Mouse (Mus musculus): ENCODE data around the gene Plcb4.
"Not testable (repeated sequence)": the region's sequence is repeated elsewhere in the genome, so short reads cannot be mapped to it uniquely, and the experiment has no call there.

Plcb4 gene

GRCm38 (mm10) chr2:135932569-135932968 lies 273.8 kb downstream of the Plcb4 start:
- intact Hi-C loops (cut with DNase I): no loop called here

DNA sequence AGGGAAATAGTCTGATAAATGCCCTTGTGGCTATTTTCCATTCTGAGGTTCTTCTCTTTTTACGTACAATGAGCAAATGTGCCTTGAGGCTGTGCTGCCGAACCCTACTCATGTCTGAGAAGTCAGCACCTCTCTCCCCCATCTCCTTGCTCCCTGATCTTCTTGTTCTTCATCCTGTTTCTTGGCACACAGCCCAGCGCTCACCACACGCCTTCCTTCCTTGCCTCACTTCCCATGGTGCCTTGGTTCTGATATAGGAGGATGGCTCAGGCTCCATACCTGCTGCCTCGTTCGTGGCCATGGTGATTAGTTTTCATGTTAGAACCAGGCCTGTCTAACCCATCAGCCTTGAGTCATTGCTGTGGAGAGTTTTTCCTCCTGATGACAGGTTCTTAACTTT lies 277.6 kb downstream of the Plcb4 start:
- intact Hi-C loops (cut with DNase I): no loop called here

- intact Hi-C loops (cut with DNase I): no loop called here
These were observed 278.8 kb downstream of the Plcb4 start for GRCm38 (mm10) chr2:135937646-135938045.

DNA sequence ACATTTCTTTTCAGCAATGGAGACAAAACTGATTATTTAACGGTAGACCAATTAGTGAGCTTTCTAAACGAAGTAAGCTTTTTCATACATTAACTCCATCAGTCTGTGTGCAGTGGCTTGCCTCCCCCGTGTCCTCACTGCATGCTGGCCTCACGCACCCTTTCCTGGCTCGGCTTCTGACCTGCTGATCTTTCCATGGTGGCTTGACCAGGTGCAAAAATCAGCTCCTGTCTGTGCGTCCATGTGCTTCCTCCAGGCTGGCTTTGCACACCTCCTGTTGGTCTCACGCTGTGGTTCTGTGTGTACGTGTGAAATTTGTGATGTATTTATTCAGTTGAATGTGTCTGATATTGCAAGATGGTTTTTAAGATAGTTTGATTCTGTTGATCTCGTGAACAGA lies 281.1 kb downstream of the Plcb4 start:
- intact Hi-C loops (cut with DNase I): no loop called here

DNA sequence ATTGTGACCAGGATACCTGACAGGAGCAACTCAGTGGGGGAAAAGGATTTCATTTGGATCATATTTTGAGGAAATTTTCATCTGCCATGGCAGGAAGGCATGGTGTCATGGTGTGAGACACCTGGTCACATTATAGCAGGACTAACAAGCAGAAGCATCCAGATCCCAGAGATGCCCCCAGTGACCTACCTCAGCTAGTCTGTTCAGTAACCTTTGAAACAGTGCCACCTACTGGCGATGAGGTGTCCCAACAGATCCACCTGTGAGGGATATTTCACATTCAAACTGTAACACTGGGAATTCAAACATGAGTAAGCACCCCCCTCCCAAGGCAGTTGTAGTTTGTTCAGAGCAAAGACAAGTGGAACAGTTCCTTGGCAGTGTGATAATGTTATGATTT lies 289.0 kb downstream of the Plcb4 start:
- intact Hi-C loops (cut with DNase I): no loop called here

DNA sequence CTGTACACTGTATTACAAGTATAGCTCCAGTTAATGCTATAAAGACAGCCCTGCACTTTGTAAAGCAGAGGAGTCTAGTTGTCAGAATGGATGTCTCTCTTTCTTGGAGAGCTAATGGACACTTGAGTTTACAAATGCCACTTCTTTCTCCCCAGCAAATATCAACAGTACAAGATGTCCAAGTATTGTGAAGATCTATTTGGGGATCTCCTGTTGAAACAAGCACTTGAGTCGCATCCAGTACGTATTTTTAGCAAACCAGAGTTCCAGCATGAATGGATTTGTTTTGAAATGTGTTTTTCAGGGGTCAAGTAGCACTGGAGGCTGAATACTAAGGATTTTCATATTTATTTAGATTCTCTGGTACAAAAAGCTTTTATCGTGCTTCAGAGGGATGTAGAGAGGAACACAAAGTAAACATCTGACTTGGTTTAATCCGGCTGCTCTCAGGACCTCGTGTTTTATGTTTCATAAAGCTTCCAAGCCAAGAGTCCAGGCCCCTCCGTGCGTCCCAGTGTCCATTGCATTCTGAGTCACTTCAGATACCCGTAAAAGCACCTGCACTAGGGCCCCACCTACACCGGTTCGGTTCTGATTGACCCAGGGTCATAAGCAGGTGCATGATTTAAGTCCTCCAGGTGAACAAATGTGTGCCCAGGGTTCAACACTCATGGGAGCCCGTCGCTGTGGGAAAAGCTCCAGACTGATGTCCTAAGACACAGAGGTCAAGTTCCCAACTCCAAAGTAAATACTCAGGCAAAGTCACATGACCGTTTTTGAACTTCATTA lies 296.1 kb downstream of the Plcb4 start:
- intact Hi-C loops (cut with DNase I): loop anchor here (5.0 to 10.0 kb wide), 2 partner anchors 570 to 593 kb away; no protein-coding TSS in a partner anchor

DNA sequence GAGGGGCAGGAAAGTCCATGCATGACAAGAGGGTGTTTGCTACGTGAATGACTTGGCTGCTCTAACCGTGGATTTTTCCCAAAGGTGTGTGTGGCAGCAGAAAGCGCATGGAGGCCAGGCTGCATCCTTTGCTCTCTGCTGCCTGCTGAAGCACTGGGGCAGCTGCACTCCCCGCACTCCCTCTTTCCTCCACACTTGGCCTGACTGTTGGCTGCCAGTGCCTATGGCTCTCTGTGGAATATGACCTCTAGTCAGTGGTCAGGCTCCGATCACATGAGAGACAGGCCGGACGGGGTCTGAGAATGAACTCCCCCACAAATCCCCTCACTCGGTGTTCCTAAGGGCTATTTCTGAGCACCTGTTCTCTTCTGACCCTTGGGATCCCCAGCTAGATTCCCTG lies 297.0 kb downstream of the Plcb4 start:
- intact Hi-C loops (cut with DNase I): loop anchor here (5.0 to 10.0 kb wide), 2 partner anchors 571 to 593 kb away; no protein-coding TSS in a partner anchor

DNA sequence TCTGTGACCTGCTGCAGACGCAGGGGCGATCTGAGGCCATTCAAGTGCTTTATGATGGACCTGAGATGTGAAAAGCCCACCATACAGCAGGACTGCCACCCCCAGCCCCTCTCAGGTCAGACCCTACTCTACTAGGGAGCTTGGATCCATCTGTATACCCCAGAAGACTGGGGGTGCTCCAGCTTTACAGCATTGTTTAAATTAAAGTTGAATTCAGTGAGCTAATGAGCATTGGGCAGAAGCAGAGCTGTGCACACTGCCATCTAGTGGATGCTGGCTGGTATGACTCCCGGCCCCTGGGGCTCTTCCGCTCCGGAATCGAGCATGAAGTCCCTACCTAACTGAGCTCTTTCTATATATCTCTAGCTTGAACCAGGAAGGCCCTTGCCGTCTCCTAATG lies 298.9 kb downstream of the Plcb4 start:
- intact Hi-C loops (cut with DNase I): loop anchor here (5.0 to 10.0 kb wide), 2 partner anchors 573 to 595 kb away; no protein-coding TSS in a partner anchor

DNA sequence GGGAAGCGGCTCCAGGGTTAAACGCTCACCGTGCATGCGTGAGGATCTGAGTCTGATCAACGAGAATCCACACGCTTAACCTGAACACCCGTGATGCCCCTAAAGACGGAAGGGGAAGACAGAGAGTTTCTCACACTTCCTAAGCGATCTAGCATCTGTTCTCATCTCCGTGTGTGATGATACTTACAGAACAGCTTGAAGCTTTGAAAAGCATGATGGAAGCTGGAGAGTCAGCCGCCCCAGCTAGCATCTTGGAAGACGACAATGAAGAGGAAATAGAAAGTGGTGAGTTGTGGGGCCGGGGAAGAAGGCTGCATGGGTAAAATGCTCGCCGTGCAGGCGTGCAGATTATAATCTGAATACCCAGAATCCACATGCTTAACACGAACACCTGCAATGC lies 299.6 kb downstream of the Plcb4 start:
- intact Hi-C loops (cut with DNase I): loop anchor here (5.0 to 10.0 kb wide), 2 partner anchors 574 to 596 kb away; no protein-coding TSS in a partner anchor

DNA sequence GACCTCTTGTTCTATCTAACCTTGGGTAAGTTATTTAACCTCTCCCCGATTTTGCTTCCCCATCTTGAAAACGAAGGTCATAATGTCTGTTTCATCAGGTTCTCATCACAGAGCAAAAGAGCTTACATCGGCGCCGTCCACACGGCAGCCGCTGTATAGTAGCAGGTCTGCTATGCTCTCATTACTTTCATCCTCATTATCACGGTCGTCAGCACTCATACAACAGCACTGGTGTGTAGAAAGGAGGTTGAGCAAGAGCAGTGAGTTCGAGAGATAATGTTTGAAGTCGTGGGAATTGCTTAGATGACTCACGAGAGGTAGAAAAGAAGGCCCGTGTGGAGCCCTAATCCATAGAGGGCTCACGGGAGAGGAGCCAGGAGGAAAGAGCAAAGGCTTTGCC lies 304.3 kb downstream of the Plcb4 start:
- intact Hi-C loops (cut with DNase I): no loop called here

DNA sequence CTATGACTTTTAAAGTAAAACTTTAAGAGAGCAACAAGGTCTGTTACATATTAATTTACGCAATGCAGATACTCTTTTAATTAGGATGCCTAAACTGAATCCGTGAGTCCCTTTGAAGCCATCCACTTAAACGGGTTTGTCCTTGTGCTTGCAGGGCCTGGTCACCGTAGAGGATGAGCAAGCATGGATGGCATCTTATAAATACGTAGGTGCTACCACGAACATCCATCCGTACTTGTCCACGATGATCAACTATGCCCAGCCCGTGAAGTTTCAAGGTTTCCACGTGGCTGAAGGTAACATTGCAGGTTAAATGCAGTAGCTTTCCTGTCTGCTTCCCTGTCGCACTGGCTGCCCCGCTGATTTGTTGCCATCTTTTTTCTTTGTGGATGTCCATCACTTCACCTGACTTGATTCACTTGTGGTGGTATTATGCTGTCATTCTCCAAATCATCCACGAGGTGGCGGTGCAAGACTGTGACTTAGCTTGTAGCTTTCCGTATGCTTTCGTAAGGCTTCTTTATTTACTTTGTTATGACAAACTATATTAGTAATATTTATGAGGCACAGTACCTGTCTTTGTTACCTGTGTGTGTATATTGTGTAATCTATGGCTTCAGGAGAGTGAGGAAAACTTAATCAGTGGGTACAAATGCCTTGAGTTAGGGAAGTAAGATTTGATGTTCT lies 308.2 kb downstream of the Plcb4 start:
- intact Hi-C loops (cut with DNase I): loop anchor here (2.0 kb wide), 1 partner anchor 170 kb away; no protein-coding TSS in a partner anchor

DNA sequence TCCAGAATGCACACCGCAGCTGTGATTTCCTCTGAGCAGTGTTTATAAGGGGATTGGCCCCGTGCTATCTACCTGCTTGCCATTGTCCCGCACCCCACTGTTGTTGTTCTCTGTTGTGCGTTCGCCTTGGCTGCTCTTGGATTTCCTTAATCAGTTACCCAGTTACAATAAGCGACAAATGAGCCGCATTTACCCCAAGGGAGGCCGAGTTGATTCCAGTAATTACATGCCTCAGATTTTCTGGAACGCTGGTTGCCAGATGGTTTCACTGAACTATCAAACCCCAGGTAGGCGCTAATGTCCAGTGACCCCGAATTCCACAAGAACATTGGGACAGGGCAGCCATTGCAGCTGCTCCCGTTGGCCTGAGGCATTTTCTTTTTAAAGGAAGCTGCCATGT lies 309.3 kb downstream of the Plcb4 start:
- intact Hi-C loops (cut with DNase I): no loop called here

DNA sequence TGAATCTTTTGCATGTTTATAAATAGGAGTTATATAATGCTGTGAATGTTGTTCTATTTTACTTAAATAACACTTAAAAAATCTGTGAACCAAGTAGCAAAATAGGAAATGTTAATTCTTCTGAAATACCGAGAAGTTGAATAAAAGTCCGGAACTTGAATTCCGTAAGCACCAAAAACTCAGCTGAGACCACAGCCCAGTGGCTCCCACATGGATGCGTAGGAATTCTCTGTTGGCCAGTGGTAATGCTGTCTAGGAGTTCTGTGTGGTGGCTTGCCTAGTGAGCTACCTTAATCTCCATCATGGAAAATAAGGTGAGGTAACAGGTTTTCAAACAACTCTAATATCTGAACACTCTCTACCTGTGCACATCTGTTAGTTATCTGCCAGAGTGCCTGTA lies 312.1 kb downstream of the Plcb4 start:
- intact Hi-C loops (cut with DNase I): no loop called here

GRCm38 (mm10) chr2:135975978-135976377 lies 317.2 kb downstream of the Plcb4 start:
- intact Hi-C loops (cut with DNase I): no loop called here

DNA sequence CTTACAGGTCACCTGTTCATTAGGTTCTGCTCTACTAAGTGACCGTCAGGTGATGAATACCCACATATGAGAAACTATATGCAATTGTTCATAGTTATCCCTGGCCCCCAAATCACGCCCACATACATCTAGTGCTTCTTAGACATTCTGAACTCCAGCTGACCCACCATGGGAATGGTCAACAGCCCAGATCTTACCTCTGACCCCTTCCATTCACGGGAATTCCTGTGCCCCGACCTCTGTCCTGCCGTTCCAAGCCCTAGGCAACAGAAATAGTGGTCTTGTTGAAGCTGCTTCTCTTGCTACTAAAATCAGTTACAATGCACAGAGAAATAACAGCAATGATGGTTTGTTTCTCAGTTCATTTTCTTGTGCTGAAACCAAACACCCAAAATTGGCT lies 320.0 kb downstream of the Plcb4 start:
- intact Hi-C loops (cut with DNase I): no loop called here

GRCm38 (mm10) chr2:135980428-135980827 lies 321.6 kb downstream of the Plcb4 start:
- intact Hi-C loops (cut with DNase I): no loop called here

- intact Hi-C loops (cut with DNase I): no loop called here
These were observed 325.2 kb downstream of the Plcb4 start for GRCm38 (mm10) chr2:135983972-135984371.

- intact Hi-C loops (cut with DNase I): no loop called here
These were observed 326.9 kb downstream of the Plcb4 start for GRCm38 (mm10) chr2:135985536-135986265.

DNA sequence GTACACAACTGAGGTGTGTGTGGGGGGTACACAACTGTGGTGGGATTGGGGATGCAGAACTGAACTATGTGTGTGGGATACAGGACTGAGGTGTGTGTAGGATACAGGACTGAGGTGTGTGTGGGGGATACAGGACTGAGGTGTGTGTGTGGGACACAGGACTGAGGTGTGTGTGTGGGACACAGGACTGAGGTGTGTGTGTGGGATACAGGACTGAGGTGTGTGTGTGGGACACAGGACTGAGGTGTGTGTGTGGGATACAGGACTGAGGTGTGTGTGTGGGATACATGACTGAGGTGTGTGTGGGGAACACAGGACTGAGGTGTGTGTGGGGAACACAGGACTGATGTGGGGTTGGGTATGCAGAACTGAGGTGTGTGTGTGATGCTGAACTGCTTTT lies 329.7 kb downstream of the Plcb4 start:
- intact Hi-C loops (cut with DNase I): not testable (repeated sequence)

DNA sequence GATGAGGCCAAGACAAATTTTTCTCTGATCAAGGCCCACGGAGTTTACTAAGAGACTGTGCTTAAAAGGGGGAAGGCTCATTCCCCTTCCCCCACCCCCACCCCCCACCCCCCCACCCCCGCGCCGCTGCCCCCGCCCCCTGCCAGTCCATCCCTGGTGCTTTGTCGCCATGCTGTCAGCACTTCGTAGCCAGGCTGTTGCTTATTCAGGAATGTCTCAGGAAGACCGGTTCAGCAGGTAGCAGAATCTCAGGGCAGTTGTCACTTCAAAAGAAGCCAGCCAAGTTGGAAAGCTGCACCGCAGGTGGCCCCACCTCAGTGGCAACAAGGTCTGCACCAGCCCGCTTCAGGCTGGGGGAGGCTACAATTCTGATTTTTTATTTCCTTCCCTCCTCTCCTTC lies 331.9 kb downstream of the Plcb4 start:
- intact Hi-C loops (cut with DNase I): not testable (repeated sequence)

GRCm38 (mm10) chr2:135993314-135993713 lies 334.5 kb downstream of the Plcb4 start:
- intact Hi-C loops (cut with DNase I): no loop called here

DNA sequence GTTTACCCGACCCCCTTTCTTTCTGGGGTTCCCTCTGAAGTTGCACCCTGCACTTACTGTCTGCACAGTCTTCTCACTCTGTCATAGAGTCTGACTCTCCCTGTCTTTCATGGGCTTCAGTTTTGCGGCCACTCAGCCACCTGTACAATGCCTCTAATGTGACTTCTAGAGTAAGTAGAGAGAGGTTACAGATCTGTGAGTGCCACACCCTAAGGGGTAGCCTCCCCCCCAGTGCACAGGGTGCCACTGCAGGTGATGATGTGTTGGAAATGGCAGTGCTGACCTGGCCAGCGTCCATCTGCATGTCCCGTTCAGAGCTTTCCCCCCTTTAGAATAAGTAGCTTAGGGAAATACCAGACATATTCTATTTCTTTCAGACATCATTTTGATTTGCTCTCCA lies 336.4 kb downstream of the Plcb4 start:
- intact Hi-C loops (cut with DNase I): no loop called here

Data from adrenal gland (tissue).